Mouse (Mus musculus) MN1 (cell line): ENCODE data around the gene Spo11.

Experiments used
- DNase-seq: peaks from one replicate; pipeline ENCODE4 v3.0.0-alpha.2; 2016; ENCODE audit warnings: low spot score

The Spo11 gene

DNA sequence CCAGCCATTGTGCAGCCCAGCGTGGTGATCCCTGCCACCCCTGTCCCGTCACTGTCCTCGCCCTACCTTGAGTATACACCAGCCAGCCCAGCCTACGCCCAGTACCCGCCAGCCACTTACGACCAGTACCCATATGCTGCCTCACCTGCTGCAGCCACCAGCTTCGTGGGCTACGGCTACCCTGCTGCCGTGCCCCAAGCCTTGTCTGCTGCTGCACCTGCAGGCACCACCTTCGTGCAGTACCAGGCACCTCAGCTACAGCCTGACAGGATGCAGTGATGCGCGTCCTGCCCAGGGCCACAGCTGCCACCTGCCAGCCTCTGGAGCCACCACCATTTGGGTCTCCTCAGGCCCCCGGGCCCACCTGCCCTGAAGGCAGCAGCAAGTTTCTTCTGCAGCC, 56.0 kb downstream of the Spo11 start:
- no peak for DNase-seq

DNA sequence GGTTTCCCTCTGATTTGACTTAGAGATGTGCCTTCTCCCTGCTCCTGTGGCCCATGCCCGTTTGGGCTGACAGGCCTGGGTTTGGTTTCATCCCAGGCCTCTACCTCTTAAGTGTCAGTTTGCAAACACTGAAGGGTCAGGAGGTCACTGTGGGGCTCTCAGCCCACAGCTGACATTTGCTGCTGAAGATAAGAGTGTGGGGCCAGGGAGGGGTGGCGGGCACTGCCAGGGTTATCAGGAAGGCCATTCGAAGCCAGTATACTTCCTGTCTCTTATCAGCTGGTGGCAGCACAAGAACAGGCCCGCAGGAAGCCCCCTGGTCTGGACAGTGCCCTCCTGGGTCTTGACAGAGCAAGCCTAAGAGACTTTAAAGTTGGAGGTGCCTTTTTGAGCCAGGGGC, 57.5 kb downstream of the Spo11 start:
- no peak for DNase-seq

DNA sequence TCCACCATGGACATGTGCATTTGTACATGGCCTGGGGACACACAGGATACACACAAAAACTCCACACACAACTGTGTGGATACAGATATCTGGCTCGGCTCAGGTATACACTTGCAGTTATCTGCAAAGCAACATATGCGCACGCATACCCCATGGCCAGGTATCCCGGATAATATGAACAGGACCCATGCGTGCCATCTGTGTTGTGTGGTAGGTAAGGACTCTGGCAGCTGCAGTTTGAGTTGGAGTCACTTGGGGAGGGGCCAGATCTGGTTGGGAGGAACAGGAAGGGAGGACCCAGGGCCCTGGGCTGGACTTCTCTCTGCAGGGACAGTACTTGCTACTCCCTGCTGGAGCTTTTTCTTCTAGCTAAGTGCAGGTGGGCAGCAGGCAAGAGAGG, 58.2 kb downstream of the Spo11 start:
- no peak for DNase-seq

DNA sequence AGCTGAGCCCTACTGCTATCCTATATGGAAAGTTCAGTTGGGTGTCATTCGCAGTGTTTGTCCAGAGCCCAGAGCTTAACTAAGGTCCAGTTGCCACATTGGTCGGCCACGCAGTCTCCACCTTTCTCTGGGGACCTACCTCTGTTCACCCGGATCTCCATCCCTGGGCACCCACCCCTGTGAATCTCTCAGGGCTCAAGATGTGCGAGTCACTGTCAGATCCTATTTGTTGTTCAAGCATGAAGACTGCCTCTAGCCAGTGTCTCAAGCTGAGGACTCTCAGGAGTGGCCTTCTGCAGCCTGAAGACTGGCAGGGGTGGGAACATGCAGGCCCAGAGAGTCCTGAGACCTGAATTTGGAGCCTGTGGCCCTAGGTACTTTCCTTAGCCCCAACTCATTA, 58.6 kb downstream of the Spo11 start:
- no peak for DNase-seq

DNA sequence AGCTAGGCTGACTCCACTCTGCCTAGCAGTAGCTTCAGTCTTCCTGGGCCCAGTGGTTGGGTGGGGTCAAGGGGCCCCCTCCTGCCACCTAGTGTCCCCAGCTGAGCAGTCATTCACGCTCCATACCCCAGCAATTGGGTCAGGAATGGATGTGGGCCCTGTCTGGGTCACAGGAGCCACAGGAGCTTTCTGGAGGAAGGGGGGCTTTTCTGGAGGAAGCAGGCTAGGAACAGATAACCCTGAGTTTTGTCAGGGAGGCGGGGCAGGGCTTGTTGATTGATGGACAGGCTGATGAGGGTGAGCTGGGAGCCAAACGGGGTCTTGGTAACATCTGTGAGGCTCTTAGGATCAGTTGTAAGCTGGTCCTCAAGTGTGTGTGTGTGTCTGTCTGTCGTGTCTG, 59.1 kb downstream of the Spo11 start:
- DNase-seq, result no peak

DNA sequence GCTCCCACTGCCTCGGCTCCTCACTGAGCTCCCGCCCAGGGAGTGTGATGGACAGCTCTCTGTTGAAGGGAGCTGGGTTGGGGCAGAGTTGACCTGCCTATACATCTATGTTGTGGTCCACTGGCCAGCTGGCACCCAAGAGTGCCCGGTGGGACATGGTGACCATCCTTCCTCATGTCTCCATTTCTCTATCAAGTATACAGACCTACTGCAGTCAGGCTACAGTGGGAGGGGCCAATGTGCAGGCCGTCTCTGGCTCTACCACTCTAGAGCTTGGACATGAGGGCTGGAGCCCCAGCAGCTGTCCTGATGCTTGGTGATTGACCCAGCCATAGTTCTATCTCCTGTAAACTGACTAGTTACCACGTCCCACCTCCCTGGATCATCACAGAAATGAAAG, 59.8 kb downstream of the Spo11 start:
- no peak for DNase-seq

DNA sequence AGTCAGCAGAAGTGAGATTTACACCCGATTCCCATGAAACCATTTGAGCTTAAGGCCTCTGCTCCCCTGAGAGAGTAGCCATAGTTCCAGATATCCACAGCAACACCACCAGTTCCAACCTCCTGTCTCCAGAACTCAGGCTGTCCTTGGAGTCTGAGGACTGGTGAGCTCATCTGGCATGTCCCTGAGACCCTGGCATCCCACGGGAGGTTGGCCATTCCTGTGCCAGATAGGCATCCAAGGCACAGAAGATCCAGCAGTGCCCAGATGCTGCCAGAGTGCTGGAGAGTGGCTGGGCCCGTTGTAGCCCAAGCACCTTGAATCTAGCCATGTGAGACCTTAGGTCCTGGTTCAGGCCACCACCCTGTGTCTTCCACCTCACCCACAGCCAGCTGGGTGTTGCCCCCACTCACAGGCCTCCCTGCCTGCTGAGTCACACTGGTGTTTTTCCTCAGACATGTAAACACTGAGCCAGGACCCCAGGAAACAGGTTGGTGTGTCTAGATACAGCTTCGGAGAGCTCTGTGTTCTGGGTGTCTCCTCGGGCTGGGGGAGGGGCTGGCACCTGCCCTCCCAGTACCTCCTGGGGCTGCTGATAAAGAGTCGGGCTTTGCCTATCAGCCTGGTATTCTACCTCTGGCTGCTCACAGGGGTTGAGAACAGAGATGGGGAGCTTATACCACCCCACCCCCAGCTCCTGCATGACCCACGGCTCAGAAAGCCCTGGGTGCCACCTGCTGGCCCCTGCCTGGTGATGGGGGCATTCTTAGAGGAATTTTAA, 60.5 kb downstream of the Spo11 start:
- no peak for DNase-seq

DNA sequence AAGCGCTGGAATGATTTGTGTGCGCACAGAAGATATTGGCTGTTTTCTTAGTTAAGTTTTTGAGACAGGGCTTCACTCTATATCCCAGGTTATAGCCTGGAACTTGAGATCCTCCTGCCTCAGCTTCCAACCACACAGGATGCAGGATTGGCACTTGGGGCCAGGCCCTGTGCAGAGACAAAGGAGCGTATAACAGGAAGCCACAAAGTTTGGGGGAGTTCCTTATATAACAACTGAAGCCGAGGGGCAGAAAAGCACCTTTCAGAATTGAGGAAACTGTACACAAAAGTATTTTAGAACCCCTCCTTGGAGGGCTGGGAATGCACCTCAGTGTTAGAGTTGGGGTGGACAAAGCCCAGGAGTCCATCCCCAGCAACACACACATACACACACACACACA, 61.5 kb downstream of the Spo11 start:
- no peak for DNase-seq

DNA sequence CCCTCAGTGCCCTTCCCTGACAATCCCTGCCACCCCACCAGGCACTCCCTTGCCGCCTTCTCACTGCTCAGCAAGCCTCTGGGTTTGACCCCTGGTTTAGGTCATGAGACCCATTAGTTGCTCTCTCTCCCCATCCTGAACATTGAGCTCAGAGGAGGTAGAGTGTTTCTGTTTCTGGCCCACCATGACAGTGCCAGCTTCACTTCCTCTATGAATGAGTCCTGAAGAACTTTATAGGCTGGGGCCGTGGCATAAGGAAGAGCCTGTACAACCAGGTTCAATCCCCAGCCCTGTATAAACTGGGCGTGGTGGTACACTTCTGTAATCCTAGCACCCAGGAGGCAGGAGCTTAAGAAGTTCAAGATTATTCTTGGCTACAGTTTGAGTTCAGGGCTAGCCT, 63.3 kb downstream of the Spo11 start:
- DNase-seq, result no peak

DNA sequence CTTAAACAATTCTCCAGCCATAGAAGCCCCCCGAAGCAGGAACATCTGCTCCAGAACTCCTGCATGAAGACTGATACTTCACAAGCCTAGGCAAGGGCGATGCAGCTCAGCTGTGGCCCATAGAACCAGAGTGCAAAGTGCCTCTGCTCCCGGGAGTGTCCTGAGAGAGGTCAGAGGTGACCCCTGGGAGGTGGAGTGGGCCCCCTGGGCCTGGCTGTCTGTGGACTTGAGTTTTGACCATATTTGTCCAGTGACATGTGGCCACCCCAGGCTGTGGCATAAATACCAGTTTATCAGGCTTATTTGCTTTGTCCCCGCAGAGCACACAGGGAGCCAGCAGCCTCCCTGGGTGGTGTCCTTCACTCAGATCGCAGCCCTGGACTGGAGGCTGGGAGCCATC, 63.7 kb downstream of the Spo11 start:
- DNase-seq, result no peak

DNA sequence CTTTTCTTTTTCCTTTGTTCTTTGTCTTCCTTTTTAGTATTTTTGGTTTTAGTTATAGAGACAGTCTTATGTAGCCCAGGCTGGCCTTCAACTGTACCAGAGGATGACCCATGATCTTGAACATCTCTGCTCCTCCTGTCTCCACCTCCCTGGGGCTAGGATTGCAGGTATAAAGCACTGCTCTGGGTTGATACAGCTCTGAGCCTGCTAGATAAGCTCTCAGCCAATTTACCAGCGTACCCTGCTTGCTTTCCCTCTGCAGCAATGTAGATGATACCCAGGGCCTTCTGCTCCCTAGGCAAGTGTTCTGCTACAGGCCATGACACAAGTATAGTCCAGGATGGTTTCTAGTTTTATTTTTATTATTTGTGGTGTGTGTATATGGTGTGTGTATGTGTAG, 64.4 kb downstream of the Spo11 start:
- DNase-seq, result no peak

DNA sequence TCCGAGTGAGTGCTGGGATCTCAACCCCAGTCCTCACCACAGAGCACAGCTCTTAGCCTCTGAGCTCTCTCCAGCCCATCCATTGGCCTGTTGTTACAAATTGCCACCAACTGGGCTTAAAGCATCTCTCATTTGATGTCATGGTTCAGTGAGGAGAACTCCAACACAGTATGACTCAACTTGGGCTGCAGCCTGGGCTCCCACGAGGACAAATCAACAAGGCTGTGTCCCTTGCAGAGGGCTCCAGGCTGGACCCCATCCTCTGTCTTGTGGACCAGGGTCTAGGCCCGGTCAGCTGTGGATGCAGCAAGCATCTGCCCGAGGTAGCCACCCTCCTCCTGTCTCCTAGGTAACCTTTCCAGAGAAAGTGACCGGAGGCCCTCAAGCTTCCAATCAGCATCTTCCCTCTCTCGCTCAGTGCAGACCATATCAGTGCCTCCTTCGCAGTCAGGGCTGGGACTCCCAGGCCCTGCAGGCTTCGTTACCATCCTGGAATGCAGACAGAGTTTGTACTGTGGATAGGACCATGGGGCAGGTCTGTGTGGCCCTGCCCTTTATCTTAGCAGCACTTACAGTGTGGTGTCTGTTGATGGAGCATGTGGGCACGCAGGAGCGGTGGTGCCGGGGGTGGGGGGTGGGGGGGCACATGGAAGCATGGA, 65.1 kb downstream of the Spo11 start:
- DNase-seq, result no peak
